Mouse (Mus musculus): ENCODE measurements around the gene Actr6. TPM values are rescaled to one million over a fixed set of nuclear protein-coding genes. Genes with fewer than 3 reads are reported as not detected.

The Actr6 gene
- polyA plus RNA-seq, 1 experiment from 2014 or later, result 51.2 TPM

DNA sequence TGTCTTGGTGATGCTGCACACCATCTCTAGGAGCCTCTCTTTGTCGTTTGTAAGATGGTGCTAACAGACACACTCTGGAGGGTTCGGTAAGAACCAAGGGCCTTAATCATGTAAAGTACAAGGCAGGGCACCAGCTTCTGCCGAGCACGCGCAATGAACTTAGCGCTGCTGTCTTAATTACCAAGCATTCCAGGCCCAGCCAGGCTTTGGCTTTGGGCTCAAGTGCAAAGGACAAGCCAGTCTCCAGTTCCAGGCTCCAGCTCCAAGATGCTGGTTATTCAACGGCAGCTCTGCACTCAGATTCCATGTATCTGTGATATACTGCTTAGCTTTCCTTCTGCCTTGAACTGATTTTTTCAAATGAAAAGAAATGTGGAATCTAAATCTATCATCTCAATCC lies 64.5 kb downstream of the Actr6 start:
- Histone ChIP-seq H3K27ac (no peak overlapping the region), H3K9ac (replicated peaks) (no peak overlapping the region), H3K27me3 (no peaks in the 10 kb centered on the region), H3K9me3 (no peaks in the 10 kb centered on the region), H3K4me2 (replicated peaks) (no peak overlapping the region), H3K4me1 (replicated peaks) (no peaks in the 10 kb centered on the region), H3K4me3 (replicated peaks) (no peak overlapping the region), H3K36me3 (peaks cover 18% of the 10 kb centered on the region)
- 82% methylated on average over 7 of the region's 7 CpGs for WGBS
- ATAC-seq, result no peak

DNA sequence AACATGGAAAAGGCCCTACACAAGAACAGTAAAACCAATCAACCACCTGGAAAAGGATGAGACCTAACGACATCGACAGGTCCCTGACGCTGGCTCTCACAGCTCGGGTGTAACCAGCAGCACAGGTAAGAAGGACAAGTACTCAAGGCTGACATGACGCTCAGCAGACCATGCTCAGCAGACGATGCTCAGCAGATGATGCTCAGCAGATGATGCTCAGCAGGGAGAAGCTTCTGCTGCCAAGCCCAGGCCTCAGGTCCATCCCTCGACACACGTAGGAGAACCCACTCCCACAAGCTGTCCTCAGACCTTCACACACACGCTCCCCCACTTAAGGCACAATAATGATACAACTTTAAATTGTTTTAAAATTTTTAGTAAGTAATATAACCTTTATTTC lies 66.4 kb downstream of the Actr6 start:
- 96% methylated on average over 9 of the region's 9 CpGs for WGBS
- ATAC-seq, result no peak
- no peaks in the 10 kb centered on the region for H3K4me1 ChIP-seq (replicated peaks)
- H3K36me3 ChIP-seq, result peaks cover 32% of the 10 kb centered on the region
- H3K9me3 ChIP-seq, result no peaks in the 10 kb centered on the region
- no peak overlapping the region for H3K4me3 ChIP-seq (replicated peaks)
- no peak overlapping the region for H3K9ac ChIP-seq (replicated peaks)
- no peak overlapping the region for H3K27ac ChIP-seq
- H3K27me3 ChIP-seq, result no peaks in the 10 kb centered on the region
- no peak overlapping the region for H3K4me2 ChIP-seq (replicated peaks)

- Histone ChIP-seq H3K4me3 (replicated peaks) (no peak overlapping the region), H3K36me3 (peaks cover 36% of the 10 kb centered on the region), H3K9me3 (no peaks in the 10 kb centered on the region), H3K4me2 (replicated peaks) (no peak overlapping the region), H3K27me3 (no peaks in the 10 kb centered on the region), H3K9ac (replicated peaks) (no peak overlapping the region), H3K4me1 (replicated peaks) (no peaks in the 10 kb centered on the region), H3K27ac (no peak overlapping the region)
- 95% methylated on average over 8 of the region's 8 CpGs for WGBS
- ATAC-seq, result no peak
Measured at GRCm38 (mm10) chr10:89664977-89665645, 67.0 kb downstream of the Actr6 start.

Other genes starting within 250 kb of the Actr6 start
- gene Nr1h4, start 198.7 kb downstream of the Actr6 start, polyA plus RNA-seq (2015; fragmentation: Nextera tagmentation; extraction: Ambion mirVana), result 0.13 TPM in 1 of 2 replicates, not detected in the other
- 1.0 and 2.3 TPM in 2 replicates for gene Slc17a8, start 111.0 kb downstream of the Actr6 start, polyA plus RNA-seq (2015; fragmentation: Nextera tagmentation; extraction: Ambion mirVana)
- 10.5 and 11.0 TPM in 2 replicates for gene Scyl2, start 46.0 kb downstream of the Actr6 start, polyA plus RNA-seq (2015; fragmentation: Nextera tagmentation; extraction: Ambion mirVana)
- 29.9 and 31.9 TPM in 2 replicates for gene Uhrf1bp1l, start 12.7 kb upstream of the Actr6 start, polyA plus RNA-seq (2015; fragmentation: Nextera tagmentation; extraction: Ambion mirVana)
- gene Anks1b, start 141.2 kb upstream of the Actr6 start, polyA plus RNA-seq (2015; fragmentation: Nextera tagmentation; extraction: Ambion mirVana), result 43.3 and 46.0 TPM in 2 replicates

Data from midbrain, embryonic 13.5 days (tissue).